ENCODE assay signal across 26 mouse cellular contexts in genomic region chr5:42980946-42981650, GRCm38 (mm10).
DNase-seq lines count a peak whose midpoint lies in the region; ATAC-seq and TF ChIP-seq lines count a peak whose summit lies in the region.
"Had no signal": no experiment of that assay in that cellular context is flagged by ENCODE, and none has a peak within 500 bp of the region (broad histone marks: within the 10 kb centered on the region; RNA-seq: fewer than 3 reads in every experiment).

No protein-coding gene starts in this region.

- H3K27ac ChIP-seq in hindbrain, embryonic 14.5 days = no peak overlapping the region
- no peak overlapping the region for H3K27ac ChIP-seq in hindbrain, embryonic 10.5 days
- H3K27ac ChIP-seq in midbrain, postnatal 0 days (ENCODE audit: low read depth, low read length) = no peak overlapping the region
- no peak overlapping the region for H3K27ac ChIP-seq in midbrain, embryonic 13.5 days
- peak overlapping the region; percentile 69 for H3K27ac ChIP-seq in embryonic fibroblast, embryonic 13.5 days (ENCODE audit: insufficient read depth, low read length)
- H3K27ac ChIP-seq: hindbrain, embryonic 15.5 days; limb, embryonic 12.5 days; liver, embryonic 14.5 days; lung, embryonic 15.5 days; midbrain, embryonic 12.5 days; neural tube, embryonic 13.5 days had no signal

- no peak for TF ChIP-seq POLR2A in embryonic fibroblast, embryonic 13.5 days (IDR thresholded peaks at IDR 0.05; ENCODE audit: low read depth, low read length)

- H3K4me1 ChIP-seq in hindbrain, embryonic 14.5 days (replicated peaks; ENCODE audit: control insufficient read depth, insufficient read depth, low read length) = no peaks in the 10 kb centered on the region
- no peaks in the 10 kb centered on the region for H3K4me1 ChIP-seq in hindbrain, embryonic 10.5 days (replicated peaks)
- H3K4me1 ChIP-seq in midbrain, postnatal 0 days (ENCODE audit: insufficient read depth, low read length) = no peaks in the 10 kb centered on the region
- H3K4me1 ChIP-seq in midbrain, embryonic 13.5 days (replicated peaks) = no peaks in the 10 kb centered on the region
- H3K4me1 ChIP-seq in embryonic fibroblast, embryonic 13.5 days (ENCODE audit: control insufficient read depth, insufficient read depth, low read length) = 0 out of 2 replicates have a peak, but pooled peaks cover 2% of the 10 kb centered on the region
- H3K4me1 ChIP-seq: hindbrain, embryonic 15.5 days; lung, embryonic 15.5 days; midbrain, embryonic 12.5 days; neural tube, embryonic 13.5 days had no signal

- no peak overlapping the region for H3K9ac ChIP-seq in hindbrain, embryonic 14.5 days
- H3K9ac ChIP-seq in midbrain, postnatal 0 days (replicated peaks; ENCODE audit: low read length, poor library complexity, severe bottlenecking) = no peak overlapping the region
- no peak overlapping the region for H3K9ac ChIP-seq in midbrain, embryonic 13.5 days (replicated peaks)
- H3K9ac ChIP-seq: forebrain, postnatal 0 days; hindbrain, embryonic 15.5 days; limb, embryonic 12.5 days; liver, embryonic 14.5 days; lung, embryonic 15.5 days; midbrain, embryonic 12.5 days; neural tube, embryonic 13.5 days had no signal

- no peak for TF ChIP-seq CTCF in midbrain, postnatal 0 days (IDR thresholded peaks at IDR 0.05)
- TF ChIP-seq CTCF in embryonic fibroblast, embryonic 13.5 days (IDR thresholded peaks at IDR 0.05; ENCODE audit: borderline replicate concordance, insufficient read depth, low read length) = no peak

- H3K27me3 ChIP-seq in hindbrain, embryonic 14.5 days (ENCODE audit: control insufficient read depth, insufficient read depth, low read length) = no peaks in the 10 kb centered on the region
- H3K27me3 ChIP-seq in hindbrain, embryonic 10.5 days (ENCODE audit: insufficient read depth, poor library complexity, severe bottlenecking) = no peaks in the 10 kb centered on the region
- H3K27me3 ChIP-seq in midbrain, postnatal 0 days (ENCODE audit: insufficient read depth, low read length) = no peaks in the 10 kb centered on the region
- no peaks in the 10 kb centered on the region for H3K27me3 ChIP-seq in midbrain, embryonic 13.5 days
- H3K27me3 ChIP-seq: hindbrain, embryonic 15.5 days; limb, embryonic 12.5 days; lung, embryonic 15.5 days; midbrain, embryonic 12.5 days; neural tube, embryonic 13.5 days had no signal

- no peaks in the 10 kb centered on the region for H3K9me3 ChIP-seq in hindbrain, embryonic 14.5 days (ENCODE audit: control insufficient read depth, low read length)
- H3K9me3 ChIP-seq in hindbrain, embryonic 10.5 days = no peaks in the 10 kb centered on the region
- no peaks in the 10 kb centered on the region for H3K9me3 ChIP-seq in midbrain, postnatal 0 days (ENCODE audit: low read length)
- no peaks in the 10 kb centered on the region for H3K9me3 ChIP-seq in midbrain, embryonic 13.5 days
- H3K9me3 ChIP-seq: hindbrain, embryonic 15.5 days; limb, embryonic 12.5 days; lung, embryonic 15.5 days; midbrain, embryonic 12.5 days; neural tube, embryonic 13.5 days had no signal

- no peak overlapping the region for H3K4me2 ChIP-seq in hindbrain, embryonic 14.5 days (replicated peaks)
- H3K4me2 ChIP-seq in midbrain, postnatal 0 days (ENCODE audit: low read depth, low read length, poor library complexity, severe bottlenecking) = no peak overlapping the region
- no peak overlapping the region for H3K4me2 ChIP-seq in midbrain, embryonic 13.5 days (replicated peaks)
- H3K4me2 ChIP-seq: heart, embryonic 11.5 days; hindbrain, embryonic 15.5 days; limb, embryonic 12.5 days; lung, embryonic 15.5 days; midbrain, embryonic 12.5 days; neural tube, embryonic 13.5 days had no signal

- H3K36me3 ChIP-seq in hindbrain, embryonic 14.5 days (replicated peaks; ENCODE audit: control insufficient read depth, insufficient read depth) = no peaks in the 10 kb centered on the region
- H3K36me3 ChIP-seq in hindbrain, embryonic 10.5 days = no peaks in the 10 kb centered on the region
- H3K36me3 ChIP-seq in midbrain, postnatal 0 days (ENCODE audit: insufficient read depth, low read length) = no peaks in the 10 kb centered on the region
- no peaks in the 10 kb centered on the region for H3K36me3 ChIP-seq in midbrain, embryonic 13.5 days
- H3K36me3 ChIP-seq: hindbrain, embryonic 15.5 days; limb, embryonic 12.5 days; lung, embryonic 15.5 days; midbrain, embryonic 12.5 days; neural tube, embryonic 13.5 days had no signal

- H3K4me3 ChIP-seq in hindbrain, embryonic 14.5 days (replicated peaks; ENCODE audit: low read length) = no peak overlapping the region
- no peak overlapping the region for H3K4me3 ChIP-seq in hindbrain, embryonic 10.5 days
- no peak overlapping the region for H3K4me3 ChIP-seq in midbrain, postnatal 0 days (ENCODE audit: low read depth, low read length)
- no peak overlapping the region for H3K4me3 ChIP-seq in midbrain, embryonic 13.5 days (replicated peaks)
- no peak overlapping the region for H3K4me3 ChIP-seq in embryonic fibroblast, embryonic 13.5 days (ENCODE audit: insufficient read depth, low read length)
- H3K4me3 ChIP-seq: erythroblast, embryonic 14.5 days; hindbrain, embryonic 15.5 days; limb, embryonic 12.5 days; lung, embryonic 15.5 days; midbrain, embryonic 12.5 days; neural tube, embryonic 13.5 days had no signal

- DNase-seq in hindbrain, embryonic 14.5 days (ENCODE audit: low spot score) = peak; percentile 35
- no peak for DNase-seq in hindbrain, embryonic 10.5 days (ENCODE audit: low spot score)
- peak; percentile 27 for DNase-seq in midbrain, postnatal 0 days (ENCODE audit: low spot score)
- DNase-seq in layer of hippocampus, postnatal 10 days (ENCODE audit: low spot score in 2 of 2) = no peak
- DNase-seq: adrenal gland, postnatal 10 days; cerebellum, adult 11 months; cerebellum, postnatal 36 days; forebrain, postnatal 0 days; heart, postnatal 10 days; kidney, adult 11 months; kidney, postnatal 4 days; lung, postnatal 4 days; right cerebral cortex, adult 18-20 months; spleen, adult 18-20 months; thymus, postnatal 4 days had no signal

- WGBS in hindbrain, embryonic 14.5 days = 73% methylated on average over 2 of the region's 2 CpGs
- 70% methylated on average over 2 of the region's 2 CpGs for WGBS in hindbrain, embryonic 10.5 days
- 60% methylated on average over 2 of the region's 2 CpGs for WGBS in midbrain, postnatal 0 days
- WGBS in midbrain, embryonic 13.5 days = 78% methylated on average over 2 of the region's 2 CpGs

- ATAC-seq in hindbrain, embryonic 14.5 days (ENCODE audit: low FRiP score) = no peak
- ATAC-seq in midbrain, postnatal 0 days (ENCODE audit: low FRiP score) = no peak
- no peak for ATAC-seq in midbrain, embryonic 13.5 days
- ATAC-seq in megakaryocyte progenitor cell, adult 5-6 weeks (replicated peaks; ENCODE audit: poor library complexity) = no peak
- ATAC-seq: forebrain, postnatal 0 days had no signal

Comparison
In these comparisons a context has a peak if more than half of its experiments do, and no peak if none do; other contexts are left out.
1. DNase-seq: peak in hindbrain, embryonic 14.5 days (single experiment) and midbrain, postnatal 0 days (single experiment); none in hindbrain, embryonic 10.5 days (single experiment) and layer of hippocampus, postnatal 10 days (0 of 2).